Mouse (Mus musculus) retina, postnatal 1 day (tissue): Measurements from ENCODE around the gene Zfp341.
A peak's percentile ranks its signal among the peaks of the same experiment; 100 is the strongest.

Experiments
- DNase-seq: peaks from one replicate; pipeline ENCODE4 v3.0.0-alpha.2; 2012

Gene Zfp341

GRCm38 (mm10) chr2:154638521-154638920 is 25.4 kb downstream of the Zfp341 start:
- DNase-seq = no peak

DNA sequence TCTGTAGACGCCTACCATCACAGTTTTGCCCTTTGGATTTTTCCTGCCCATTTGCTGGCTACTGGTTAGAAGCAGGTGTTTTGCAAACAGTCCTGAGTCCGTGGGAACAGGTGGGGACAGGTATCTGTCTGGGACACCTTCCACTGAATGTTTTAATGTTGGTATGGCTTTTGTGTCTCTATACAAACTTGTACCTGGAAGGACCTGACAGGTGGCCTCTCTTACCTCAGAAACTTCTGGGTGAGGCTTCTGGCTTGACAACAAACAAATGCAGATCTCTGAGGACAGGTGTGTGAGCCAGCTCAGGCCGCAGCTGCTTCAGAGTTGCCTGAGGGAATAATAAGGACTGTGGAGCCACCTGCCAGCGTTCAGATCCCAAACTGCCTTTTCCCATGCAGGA is 26.0 kb downstream of the Zfp341 start:
- no peak for DNase-seq

DNA sequence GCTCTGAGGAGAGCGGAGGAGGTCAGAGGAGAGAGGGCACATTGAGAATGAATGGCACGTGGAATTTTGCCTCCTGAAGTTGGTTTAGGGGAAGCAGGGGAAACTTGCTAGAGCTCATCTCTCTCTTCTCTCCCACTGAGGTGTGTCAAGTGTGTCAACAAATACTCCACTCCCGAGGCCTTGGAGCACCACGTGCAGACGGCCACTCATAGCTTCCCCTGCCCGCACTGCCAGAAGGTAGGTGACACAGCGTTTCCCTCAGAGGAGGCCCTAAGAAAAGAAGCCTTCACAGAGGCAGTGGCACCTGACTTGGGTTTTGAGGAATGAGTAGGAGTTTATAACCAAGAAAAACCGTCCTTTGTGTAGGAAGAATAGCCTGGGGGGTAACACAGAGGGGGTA is 28.1 kb downstream of the Zfp341 start:
- DNase-seq = no peak

GRCm38 (mm10) chr2:154642005-154642459 is 28.9 kb downstream of the Zfp341 start:
- no peak for DNase-seq

- no peak for DNase-seq
Observed at GRCm38 (mm10) chr2:154642712-154643385, 29.8 kb downstream of the Zfp341 start.

DNA sequence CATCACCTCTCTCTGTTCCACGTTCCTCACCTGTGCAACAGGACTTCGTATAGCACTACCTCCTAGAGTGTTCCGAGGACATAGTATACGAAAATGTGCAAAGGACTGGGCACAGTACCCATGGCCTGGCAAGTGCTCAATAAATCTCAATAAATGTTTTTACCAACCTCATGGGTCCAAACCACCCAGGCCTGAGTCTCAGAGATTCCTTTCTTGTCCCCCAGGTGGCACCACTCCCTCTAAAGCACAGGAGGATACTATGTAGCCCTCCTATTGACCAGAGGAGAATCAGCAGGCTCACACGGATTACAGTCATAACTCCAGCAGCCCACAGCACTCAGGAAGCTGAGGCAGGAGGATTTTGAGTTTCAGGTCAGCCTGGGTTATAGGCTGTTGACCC is 33.5 kb downstream of the Zfp341 start:
- DNase-seq = peak; percentile 38

DNA sequence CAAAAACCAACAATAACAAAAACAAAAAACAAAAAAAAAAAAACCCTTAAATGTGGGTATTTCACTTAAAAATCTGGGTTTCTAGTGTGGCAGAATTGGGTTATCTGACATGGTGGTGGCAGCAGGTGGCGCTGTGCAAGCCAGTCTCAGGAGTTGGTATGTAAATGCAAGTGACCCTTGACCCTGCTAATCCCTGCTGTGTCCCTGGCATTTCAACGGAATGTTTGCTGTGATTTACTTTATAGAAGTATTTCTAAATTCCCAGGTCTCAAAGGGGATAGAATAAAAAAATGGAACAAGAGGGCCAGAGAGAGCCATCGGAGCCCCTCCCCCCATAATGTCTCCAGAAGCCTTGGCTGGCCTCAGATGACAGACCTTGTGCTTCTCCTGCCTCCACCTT is 35.0 kb downstream of the Zfp341 start:
- DNase-seq = peak; percentile 70

- DNase-seq = no peak
Observed at GRCm38 (mm10) chr2:154650404-154650803, 37.3 kb downstream of the Zfp341 start.

DNA sequence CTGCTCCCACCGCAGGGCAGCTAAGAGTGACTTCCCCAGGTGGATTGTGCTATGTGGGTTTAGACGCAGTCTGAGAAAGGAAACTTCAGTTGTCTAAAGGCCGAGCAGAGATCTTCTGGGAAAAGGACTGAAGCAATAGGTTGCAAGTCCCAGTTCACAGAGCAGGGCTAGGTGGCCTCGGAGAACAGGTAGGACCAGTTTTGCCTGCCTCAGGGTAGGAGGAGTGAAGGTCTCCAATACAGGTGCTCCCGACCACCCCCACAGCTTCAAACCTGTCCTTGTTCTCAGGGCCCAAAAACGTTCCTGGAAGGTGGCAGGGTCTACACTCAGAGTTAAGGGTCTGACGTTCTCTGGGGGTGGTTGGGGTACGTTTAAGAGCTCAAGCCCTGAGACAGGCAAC is 38.3 kb downstream of the Zfp341 start, which contains the start of gene Chmp4b:
Gene Chmp4b (plus strand): TSS at position 343 of the 400 bp plus-strand sequence.
- no peak for DNase-seq

- no peak for DNase-seq
Observed at GRCm38 (mm10) chr2:154654976-154655375, 41.9 kb downstream of the Zfp341 start.

- no peak for DNase-seq
Observed at GRCm38 (mm10) chr2:154655878-154656414, 42.8 kb downstream of the Zfp341 start.

GRCm38 (mm10) chr2:154656710-154657485 is 43.8 kb downstream of the Zfp341 start:
- DNase-seq = peak; percentile 99

DNA sequence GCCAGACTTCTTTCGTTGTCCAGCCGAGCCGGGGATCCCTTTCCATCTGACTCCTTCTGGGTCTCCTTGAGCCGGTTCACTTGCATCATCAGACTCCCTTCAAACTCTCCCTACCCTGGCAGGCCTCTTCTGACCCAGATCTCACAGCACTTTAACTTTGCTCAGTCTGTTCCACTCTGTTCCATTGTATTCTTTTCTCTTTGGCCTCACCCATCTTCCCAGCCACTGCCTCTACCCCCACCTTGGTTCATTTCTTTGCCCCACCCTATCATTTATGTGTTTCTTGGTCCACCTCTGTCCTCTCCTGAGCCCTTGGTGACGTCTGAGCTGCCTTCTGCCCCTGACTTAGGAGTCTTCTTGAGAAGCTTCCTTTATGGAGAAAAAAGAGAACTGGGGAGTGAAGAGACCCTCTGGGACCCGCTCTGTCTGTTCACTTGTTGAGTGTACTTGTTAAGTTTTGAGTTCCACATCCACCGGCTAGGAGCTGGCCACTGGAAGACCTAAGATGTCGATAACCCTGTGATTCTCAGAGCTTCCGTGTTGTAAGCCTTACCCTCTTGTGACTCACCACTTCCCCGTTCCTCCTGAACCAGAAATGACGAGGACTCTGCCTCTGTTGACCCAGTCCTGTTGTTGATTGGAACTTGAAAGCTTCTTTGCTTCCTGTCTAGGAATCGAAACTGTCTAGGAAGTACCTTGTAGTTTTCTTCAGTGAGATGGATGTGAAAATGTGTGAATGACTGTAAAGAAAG is 44.6 kb downstream of the Zfp341 start:
- DNase-seq = peak; percentile 45

GRCm38 (mm10) chr2:154659070-154659469 is 46.0 kb downstream of the Zfp341 start:
- DNase-seq = no peak

DNA sequence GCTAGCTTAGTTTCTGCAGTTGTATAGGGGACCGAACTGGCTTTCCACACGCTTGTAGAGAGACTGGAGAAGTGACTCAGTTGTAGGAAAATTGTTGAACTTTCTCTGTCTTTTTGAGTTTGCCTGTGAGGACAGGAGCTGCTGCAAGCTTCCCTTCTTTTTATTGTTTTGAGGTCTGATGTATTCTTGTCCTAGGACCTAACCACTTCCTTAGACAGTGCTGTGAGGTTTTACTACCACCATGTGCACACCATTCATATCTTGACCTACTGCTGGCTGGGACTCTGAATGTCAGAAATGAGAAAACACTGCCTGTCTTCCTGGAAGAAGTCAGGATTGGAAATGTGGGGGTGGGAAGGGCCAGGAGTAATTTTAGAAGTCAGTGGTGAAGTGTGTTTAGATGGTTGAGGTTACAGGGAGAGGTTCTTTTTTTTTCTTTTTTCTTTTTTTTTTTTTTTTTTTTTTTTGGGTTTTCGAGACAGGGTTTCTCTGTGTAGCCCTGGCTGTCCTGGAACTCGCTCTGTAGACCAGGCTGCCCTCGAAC is 46.5 kb downstream of the Zfp341 start:
- DNase-seq = no peak

DNA sequence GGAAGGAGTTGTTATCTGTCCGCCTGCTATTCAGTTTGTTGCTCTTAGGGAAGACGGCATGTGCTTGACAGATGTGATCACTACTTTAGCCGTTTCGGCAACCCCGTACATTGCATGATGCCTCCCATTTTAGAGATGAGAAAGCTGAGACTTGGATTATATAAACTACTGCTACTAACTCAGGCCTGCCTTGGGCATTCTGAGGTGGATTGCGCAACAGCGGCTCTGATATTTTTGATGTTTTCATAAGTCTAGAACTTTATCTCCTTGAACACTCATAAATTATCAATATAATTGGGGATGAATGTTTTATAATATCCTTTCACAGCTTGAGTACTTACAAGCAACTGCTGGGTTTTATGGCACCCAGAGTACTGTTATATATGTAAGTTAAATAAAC is 55.6 kb downstream of the Zfp341 start:
- DNase-seq = no peak

DNA sequence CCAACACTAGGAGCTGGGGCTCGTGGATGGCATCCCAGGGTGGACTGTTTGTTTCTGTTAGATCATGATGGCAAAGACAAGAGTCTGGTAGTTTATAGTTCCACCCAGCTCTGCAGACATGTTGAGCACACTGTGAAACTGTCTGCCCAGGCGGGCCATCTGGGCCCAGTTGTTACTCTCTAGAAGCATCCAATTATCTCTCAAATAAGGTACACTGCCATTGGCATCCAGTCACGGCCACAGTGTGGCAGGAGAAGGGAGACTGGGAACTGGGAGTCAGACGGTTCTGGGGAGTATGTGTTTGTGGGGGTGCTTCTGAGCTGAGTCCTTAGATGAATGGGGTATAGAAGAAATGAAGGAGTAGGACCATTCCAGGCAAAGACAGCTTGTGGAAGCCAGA is 57.0 kb downstream of the Zfp341 start:
- DNase-seq = no peak

DNA sequence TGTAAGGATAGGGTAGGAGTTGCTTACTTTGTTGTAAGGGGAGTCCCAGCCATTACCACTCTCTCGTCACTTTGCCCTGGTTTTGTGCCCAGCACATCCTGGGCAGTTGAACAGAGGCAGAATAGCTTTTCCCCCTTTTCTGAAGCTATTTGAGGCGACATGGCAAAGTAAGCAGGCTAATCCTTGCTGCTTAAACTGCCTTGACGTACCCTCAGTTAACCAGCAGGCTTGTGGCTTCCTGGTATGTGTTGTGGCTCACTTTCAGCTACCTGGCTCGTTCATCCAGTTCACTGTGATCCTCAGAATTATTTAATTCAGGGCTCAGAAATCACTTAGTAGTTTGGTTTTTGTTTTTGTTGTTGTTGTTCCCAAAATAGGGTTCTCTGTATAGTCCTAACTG is 57.6 kb downstream of the Zfp341 start:
- DNase-seq = no peak

DNA sequence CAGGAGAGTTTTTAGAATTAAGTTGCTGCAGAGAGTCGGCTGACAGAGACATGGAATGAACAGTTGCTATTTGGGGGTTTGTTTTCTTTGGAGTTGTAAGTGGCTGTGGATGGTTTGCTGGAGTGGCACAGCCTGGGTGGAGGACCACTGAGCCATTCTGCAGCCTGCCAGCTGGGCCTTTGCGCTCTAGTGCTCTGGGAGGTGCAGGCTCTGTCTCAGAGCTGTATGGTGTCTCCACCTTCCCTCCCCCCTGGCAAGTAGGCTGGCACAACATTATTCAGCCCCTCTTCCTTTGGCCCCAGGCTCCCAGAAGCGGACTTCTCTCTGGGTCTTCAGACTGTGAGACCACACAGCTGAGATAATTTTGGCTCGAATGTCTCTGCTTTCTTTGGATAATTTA is 60.9 kb downstream of the Zfp341 start:
- DNase-seq = peak; percentile 42

GRCm38 (mm10) chr2:154676653-154677609 is 63.8 kb downstream of the Zfp341 start:
- DNase-seq = peak; percentile 90

DNA sequence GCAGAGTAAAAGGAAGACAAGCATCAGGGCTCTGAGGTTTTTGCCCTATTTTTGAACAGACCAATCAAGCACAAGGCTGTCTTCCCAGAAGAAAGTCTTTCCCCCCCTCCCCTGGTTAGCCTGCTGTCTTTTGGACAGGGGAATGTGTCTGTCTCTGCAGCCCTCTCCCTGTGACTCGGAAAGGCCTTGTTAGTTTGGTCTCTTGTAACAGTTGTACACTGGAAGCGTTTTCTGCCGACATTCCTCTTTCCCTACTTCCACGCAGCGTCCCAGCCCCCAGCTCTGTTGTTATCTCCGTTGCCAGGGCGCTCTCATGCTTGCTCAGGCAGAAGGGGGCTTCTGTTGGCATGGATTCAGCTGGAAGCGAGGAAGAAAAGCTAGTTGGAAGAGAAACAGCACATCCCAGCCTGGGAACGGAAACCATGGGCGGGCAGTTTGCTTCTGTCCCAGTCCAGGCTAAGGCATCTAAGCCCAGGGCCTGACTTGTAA is 64.6 kb downstream of the Zfp341 start:
- DNase-seq = peak; percentile 97

DNA sequence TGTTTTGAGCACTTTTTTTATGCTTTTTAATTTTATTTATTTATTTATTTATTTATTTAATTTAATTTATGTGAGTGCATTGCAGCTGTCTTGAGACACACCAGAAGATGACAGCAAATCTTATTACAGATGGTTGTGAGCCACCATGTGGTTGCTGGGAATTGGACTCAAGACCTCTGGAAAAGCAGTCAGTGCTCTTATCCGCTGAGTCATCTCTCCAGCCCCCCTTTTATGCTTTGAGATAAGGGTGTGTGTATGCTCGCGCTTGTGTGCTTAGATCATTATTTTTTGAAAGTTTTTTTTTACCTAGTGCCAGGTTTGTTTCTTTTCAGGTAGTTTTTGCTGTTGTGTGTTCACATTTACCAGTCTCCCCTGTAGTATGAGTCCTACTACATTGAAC is 65.9 kb downstream of the Zfp341 start:
- DNase-seq = no peak
